Mouse (Mus musculus) cortical plate, adult 2 months (tissue): Measurements from ENCODE around the gene Slc6a5.

Experiments used
- CTCF ChIP-seq: fragments of 200-500 bp; IDR thresholded peaks from 2 replicates; pipeline ENCODE4 v1.5.1; 2011; ENCODE audit warnings: mild to moderate bottlenecking, control low read depth, low read length; ENCODE audit not compliant: insufficient read depth; ENCODE audit errors: extremely low read depth
- POLR2A ChIP-seq: fragments of 200-500 bp; IDR thresholded peaks from 2 replicates; pipeline ENCODE4 v1.6.1; 2011; ENCODE audit warnings: mild to moderate bottlenecking, low read length, control low read depth; ENCODE audit not compliant: insufficient read depth; ENCODE audit errors: extremely low read depth

GRCm38 (mm10) chr7:49877307-49877706 lies 32.6 kb upstream of the Slc6a5 start:
- no peak for TF ChIP-seq CTCF
- no peak for TF ChIP-seq POLR2A
